Mouse (Mus musculus) neural tube, embryonic 15.5 days (tissue): ENCODE data around the gene Best3. TPM values are rescaled to one million over a fixed set of nuclear protein-coding genes. Genes with fewer than 3 reads are reported as not detected.

Experiments used
- ATAC-seq: fragments of 200-750 bp; cut with Nextera tagmentation; 2 replicates; pipeline ENCODE4 v1.8.0; 2017; ENCODE audit warnings: mild to moderate bottlenecking, moderate TSS enrichment, moderate library complexity; ENCODE audit not compliant: low FRiP score
- H3K27ac ChIP-seq: fragments of 300-500 bp; sonication (generic); replicated peaks from 2 replicates; pipeline ENCODE4 v1.5.1; 2015; ENCODE audit warnings: mild to moderate bottlenecking, inconsistent platforms
- H3K27me3 ChIP-seq: fragments of 300-500 bp; sonication (generic); replicated peaks from 2 replicates; pipeline ENCODE4 v1.6.1; 2015; ENCODE audit warnings: inconsistent platforms
- H3K36me3 ChIP-seq: fragments of 300-500 bp; sonication (generic); 2 replicates; pipeline ENCODE4 v1.6.1; 2015; ENCODE audit warnings: inconsistent platforms
- H3K4me1 ChIP-seq: fragments of 300-500 bp; sonication (generic); 2 replicates; pipeline ENCODE4 v1.6.1; 2015; ENCODE audit warnings: inconsistent platforms
- H3K4me2 ChIP-seq: fragments of 300-500 bp; sonication (generic); 2 replicates; pipeline ENCODE4 v1.6.1; 2015; ENCODE audit warnings: inconsistent platforms, mild to moderate bottlenecking, moderate library complexity
- H3K4me3 ChIP-seq: fragments of 300-500 bp; sonication (generic); replicated peaks from 2 replicates; pipeline ENCODE4 v1.5.1; 2015; ENCODE audit warnings: mild to moderate bottlenecking, inconsistent platforms
- H3K9ac ChIP-seq: fragments of 300-500 bp; sonication (generic); replicated peaks from 2 replicates; pipeline ENCODE4 v1.6.1; 2015; ENCODE audit warnings: mild to moderate bottlenecking, inconsistent platforms
- H3K9me3 ChIP-seq: fragments of 300-500 bp; sonication (generic); replicated peaks from 2 replicates; pipeline ENCODE4 v1.6.1; 2016; ENCODE audit warnings: inconsistent platforms
- WGBS: fragments of 180-500 bp; shearing (Covaris S2); methylation state at CpG from one replicate; pipeline ENCODE4 v1.1.7; 2015; ENCODE audit warnings: mixed read lengths; 5-methylcytosine and 5-hydroxymethylcytosine counted together
- polyA plus RNA-seq: library from polyadenylated mRNA; unstranded; fragments of >200 nt; fragmentation: Nextera tagmentation; extraction: Ambion mirVana; gene quantifications from 2 replicates; pipeline ENCODE4 v1.2.1, GENCODE M21; 2015

Best3 gene
- polyA plus RNA-seq, 1 experiment from 2014 or later = 0.14 TPM

DNA sequence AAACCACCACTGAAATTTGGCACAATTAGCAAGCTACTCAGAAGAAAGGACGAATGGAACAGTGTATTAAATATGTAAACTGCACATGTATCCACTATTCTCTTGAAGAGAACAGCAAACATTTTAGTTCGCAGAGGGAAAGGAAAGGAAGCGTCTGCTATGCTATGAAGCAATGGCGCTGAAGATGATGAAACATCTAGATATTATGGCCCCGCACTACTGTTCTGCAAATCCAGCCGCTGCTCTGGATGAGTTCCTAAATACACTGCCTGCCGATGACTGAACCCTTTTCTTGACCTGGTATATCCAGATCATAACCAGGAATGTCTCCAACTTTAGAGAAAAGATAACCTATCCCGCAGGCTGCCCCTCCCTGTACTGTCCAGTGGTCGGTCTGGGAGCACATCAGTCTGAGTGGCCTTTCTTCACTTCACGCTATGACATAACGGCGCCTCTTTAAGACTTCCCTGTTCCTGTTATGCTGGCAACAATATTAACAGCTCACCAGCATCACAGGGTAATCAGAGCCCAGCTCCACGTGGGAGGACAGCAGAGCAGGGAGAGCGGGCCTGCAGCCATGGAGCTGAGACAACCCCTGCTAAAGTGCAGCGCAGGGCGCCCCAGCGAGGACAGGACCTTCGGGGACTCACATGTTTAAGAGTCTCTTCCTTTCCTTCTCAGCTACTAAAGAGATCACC lies 86.2 kb downstream of the Best3 start:
- Histone ChIP-seq H3K36me3 (peaks cover 46% of the 10 kb centered on the region), H3K27ac (no peak overlapping the region), H3K27me3 (no peaks in the 10 kb centered on the region), H3K9me3 (no peaks in the 10 kb centered on the region), H3K4me1 (no peaks in the 10 kb centered on the region), H3K4me3 (no peak overlapping the region), H3K4me2 (no peak overlapping the region), H3K9ac (no peak overlapping the region)
- WGBS = 93% methylated on average over 18 of the region's 18 CpGs
- ATAC-seq = no peak

DNA sequence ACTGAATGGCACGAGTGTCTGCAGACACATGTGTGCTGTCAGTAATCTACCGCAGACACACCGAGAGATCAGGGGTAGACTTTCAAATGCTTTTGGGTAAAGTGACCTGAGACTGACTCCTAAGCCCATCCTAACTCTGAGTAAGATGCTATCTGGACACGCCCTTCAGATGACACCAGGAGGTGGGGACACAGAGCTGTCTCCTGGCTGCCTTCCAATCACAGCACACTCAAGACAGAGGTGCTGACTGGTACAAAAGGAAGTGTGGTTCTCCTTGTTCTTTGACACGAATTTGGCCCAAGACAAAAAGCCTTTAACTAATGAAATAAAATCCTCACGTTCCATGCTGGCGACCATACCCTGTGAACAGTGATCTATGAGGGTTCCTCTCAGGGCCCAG lies 87.1 kb downstream of the Best3 start:
- Histone ChIP-seq H3K9me3 (no peaks in the 10 kb centered on the region), H3K4me1 (no peaks in the 10 kb centered on the region), H3K27ac (no peak overlapping the region), H3K9ac (no peak overlapping the region), H3K36me3 (peaks cover 46% of the 10 kb centered on the region), H3K4me3 (no peak overlapping the region), H3K4me2 (no peak overlapping the region), H3K27me3 (no peaks in the 10 kb centered on the region)
- no peak for ATAC-seq
- 85% methylated on average over 7 of the region's 7 CpGs for WGBS

Other genes with a start within 250 kb of the Best3 start
- 0.27 TPM in 1 of 2 replicates, not detected in the other for gene Myrfl, start 89.4 kb upstream of the Best3 start, polyA plus RNA-seq
- gene Rab3ip, start 35.5 kb upstream of the Best3 start, polyA plus RNA-seq = 49.3 and 54.6 TPM in 2 replicates
- gene Gm10271, start 13.7 kb upstream of the Best3 start, polyA plus RNA-seq = not detected in 2 replicates
- not detected in 2 replicates for gene Lrrc10, start 59.0 kb downstream of the Best3 start, polyA plus RNA-seq
- 247 and 251 TPM in 2 replicates for gene Cct2, start 77.5 kb downstream of the Best3 start, polyA plus RNA-seq
- gene Frs2, start 162.2 kb downstream of the Best3 start, polyA plus RNA-seq = 19.7 and 21.4 TPM in 2 replicates
- gene Yeats4, start 238.2 kb downstream of the Best3 start, polyA plus RNA-seq = 86.6 and 95.3 TPM in 2 replicates